Mouse (Mus musculus): ENCODE measurements around the gene Rpl9-ps6. TPM values are rescaled to one million over a fixed set of nuclear protein-coding genes. Genes with fewer than 3 reads are reported as not detected.
"Not testable (repeated sequence)": the region's sequence is repeated elsewhere in the genome, so short reads cannot be mapped to it uniquely, and the experiment has no call there.

Rpl9-ps6 gene
- polyA plus RNA-seq, 1 experiment from 2014 or later: 55.6 TPM

DNA sequence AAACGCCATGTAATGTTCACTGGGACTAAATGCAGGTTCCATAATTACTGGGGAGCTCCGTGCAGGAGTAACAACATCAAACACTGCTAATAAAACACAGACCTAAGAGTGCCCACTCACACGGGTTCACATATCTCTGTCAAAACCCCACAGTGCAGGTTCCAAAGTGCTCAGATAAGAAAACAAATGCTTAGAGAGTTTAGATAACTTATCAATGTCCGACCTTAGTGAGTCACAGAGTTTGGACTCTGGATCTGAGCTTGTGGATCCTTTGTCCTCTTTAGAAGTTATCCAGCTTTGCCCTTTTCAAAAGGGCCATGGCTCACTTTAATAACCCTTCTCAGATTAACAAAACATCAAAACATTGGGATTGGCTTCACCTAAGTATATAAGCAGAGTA, 15.1 kb upstream of the Rpl9-ps6 start:
- Histone ChIP-seq H3K27ac (replicated peaks) (peak overlapping the region; percentile 76), H3K36me3 (replicated peaks) (no peaks in the 10 kb centered on the region), H3K4me1 (replicated peaks) (peaks cover 79% of the 10 kb centered on the region), H3K9ac (no peak overlapping the region), H3K9me3 (replicated peaks) (no peaks in the 10 kb centered on the region), H3K27me3 (no peaks in the 10 kb centered on the region), H3K4me2 (0 out of 2 replicates have a peak overlapping the region, but pooled peaks have one; percentile 6), H3K4me3 (replicated peaks) (no peak overlapping the region)
- WGBS (ENCODE audit: insufficient replicate concordance): 17% methylated on average over 4 of the region's 4 CpGs
- no peak for ATAC-seq (ENCODE audit: insufficient read depth)

- Histone ChIP-seq H3K4me3 (replicated peaks) (no peak overlapping the region), H3K27me3 (no peaks in the 10 kb centered on the region), H3K9ac (no peak overlapping the region), H3K4me2 (0 out of 2 replicates have a peak overlapping the region, but pooled peaks have one; percentile 6), H3K36me3 (replicated peaks) (no peaks in the 10 kb centered on the region), H3K27ac (replicated peaks) (peak overlapping the region; percentile 76), H3K4me1 (replicated peaks) (peaks cover 85% of the 10 kb centered on the region), H3K9me3 (replicated peaks) (no peaks in the 10 kb centered on the region)
- 66% methylated on average over 8 of the region's 8 CpGs for WGBS (ENCODE audit: insufficient replicate concordance)
- ATAC-seq (ENCODE audit: insufficient read depth): no peak
Observed at GRCm38 (mm10) chr19:32480791-32481442, 14.5 kb upstream of the Rpl9-ps6 start.

GRCm38 (mm10) chr19:32480255-32480654, 13.9 kb upstream of the Rpl9-ps6 start:
- no peak overlapping the region for H3K4me3 ChIP-seq (replicated peaks)
- 0 out of 2 replicates have a peak overlapping the region, but pooled peaks have one; percentile 6 for H3K4me2 ChIP-seq
- peak overlapping the region; percentile 76 for H3K27ac ChIP-seq (replicated peaks)
- no peaks in the 10 kb centered on the region for H3K9me3 ChIP-seq (replicated peaks)
- 25% methylated on average over 5 of the region's 5 CpGs for WGBS (ENCODE audit: insufficient replicate concordance)
- no peaks in the 10 kb centered on the region for H3K36me3 ChIP-seq (replicated peaks)
- H3K9ac ChIP-seq: no peak overlapping the region
- ATAC-seq (ENCODE audit: insufficient read depth): peak; percentile 9; the same call in 1 of the 2 replicates
- no peaks in the 10 kb centered on the region for H3K27me3 ChIP-seq
- H3K4me1 ChIP-seq (replicated peaks): peaks cover 91% of the 10 kb centered on the region

DNA sequence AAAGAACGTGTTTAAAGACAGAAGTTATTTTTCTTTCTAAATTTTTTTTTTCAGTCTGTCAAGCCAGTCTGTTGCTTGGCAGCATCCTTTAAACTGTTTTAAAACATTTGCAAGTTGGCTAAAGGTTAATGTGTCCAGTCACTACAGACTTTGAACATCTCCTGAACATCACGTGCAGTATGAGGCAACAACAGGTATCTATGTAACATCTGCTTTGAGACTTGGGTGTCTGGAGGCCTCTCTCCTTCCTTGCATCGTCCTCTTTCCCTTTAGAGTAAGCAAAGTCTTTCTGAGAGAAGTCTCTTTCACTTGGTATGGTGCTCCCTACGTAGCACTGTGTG, 10.3 kb upstream of the Rpl9-ps6 start:
- ATAC-seq (ENCODE audit: insufficient read depth): peak; percentile 51
- H3K4me3 ChIP-seq (replicated peaks): no peak overlapping the region
- H3K4me1 ChIP-seq (replicated peaks): peaks cover 66% of the 10 kb centered on the region
- H3K9ac ChIP-seq: peak overlapping the region; percentile 16; the same call in 1 of the 2 replicates
- no peaks in the 10 kb centered on the region for H3K9me3 ChIP-seq (replicated peaks)
- H3K27me3 ChIP-seq: no peaks in the 10 kb centered on the region
- peak overlapping the region; percentile 91 for H3K27ac ChIP-seq (replicated peaks)
- no peaks in the 10 kb centered on the region for H3K36me3 ChIP-seq (replicated peaks)
- peak overlapping the region; percentile 51 for H3K4me2 ChIP-seq
- WGBS (ENCODE audit: insufficient replicate concordance): 30% methylated on average over 4 of the region's 4 CpGs

- Histone ChIP-seq H3K4me2 (peak overlapping the region; percentile 51), H3K27ac (replicated peaks) (peak overlapping the region; percentile 91), H3K4me1 (replicated peaks) (peaks cover 61% of the 10 kb centered on the region), H3K9ac (peak overlapping the region; percentile 39), H3K9me3 (replicated peaks) (no peaks in the 10 kb centered on the region), H3K4me3 (replicated peaks) (0 out of 2 replicates have a peak overlapping the region, but pooled peaks have one; percentile 6), H3K27me3 (no peaks in the 10 kb centered on the region), H3K36me3 (replicated peaks) (no peaks in the 10 kb centered on the region)
- ATAC-seq (ENCODE audit: insufficient read depth): peak; percentile 89
- WGBS (ENCODE audit: insufficient replicate concordance): 31% methylated on average over 12 of the region's 12 CpGs
Observed at GRCm38 (mm10) chr19:32476016-32476711, 9.8 kb upstream of the Rpl9-ps6 start.

DNA sequence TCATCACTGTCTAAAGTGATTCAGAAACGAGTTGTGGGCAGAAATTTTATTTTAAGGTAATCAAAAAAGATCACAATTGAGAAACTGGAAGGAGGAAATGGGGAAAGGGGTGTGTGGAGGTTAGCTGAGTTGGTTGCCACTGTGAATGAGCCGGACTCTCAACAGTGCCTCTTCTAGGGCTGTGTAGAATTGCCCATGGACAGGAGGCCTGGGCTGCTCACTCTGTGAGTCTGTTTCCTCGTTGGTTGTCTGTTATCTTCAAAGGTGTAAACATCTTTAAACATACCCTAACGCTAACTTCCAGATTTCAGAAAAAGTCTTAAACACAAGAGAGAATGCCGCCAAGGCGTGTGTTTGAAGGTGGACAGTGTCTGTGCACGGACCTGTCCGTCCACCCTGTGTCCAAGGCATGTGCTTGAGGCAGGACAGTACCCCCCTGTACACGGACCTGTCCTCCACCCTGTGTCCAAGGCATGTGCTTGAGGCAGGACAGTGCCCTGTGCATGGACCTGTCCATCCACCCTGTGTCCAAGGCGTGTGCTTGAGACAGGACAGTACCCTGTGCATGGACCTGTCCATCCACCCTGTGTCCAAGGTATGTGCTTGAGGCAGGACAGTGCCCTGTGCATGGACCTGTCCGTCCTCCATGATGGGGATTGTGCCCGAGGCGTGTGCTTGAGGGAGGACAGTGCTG, 4.3 kb upstream of the Rpl9-ps6 start:
- H3K27me3 ChIP-seq: no peaks in the 10 kb centered on the region
- H3K4me2 ChIP-seq: peak overlapping the region; percentile 38; the same call in 1 of the 2 replicates
- H3K4me1 ChIP-seq (replicated peaks): peaks cover 20% of the 10 kb centered on the region
- no peak for ATAC-seq (ENCODE audit: insufficient read depth)
- WGBS (ENCODE audit: insufficient replicate concordance): 72% methylated on average over 13 of the region's 13 CpGs
- H3K4me3 ChIP-seq (replicated peaks): no peak overlapping the region
- no peaks in the 10 kb centered on the region for H3K36me3 ChIP-seq (replicated peaks)
- H3K9ac ChIP-seq: no peak overlapping the region
- H3K27ac ChIP-seq (replicated peaks): no peak overlapping the region
- no peaks in the 10 kb centered on the region for H3K9me3 ChIP-seq (replicated peaks)

DNA sequence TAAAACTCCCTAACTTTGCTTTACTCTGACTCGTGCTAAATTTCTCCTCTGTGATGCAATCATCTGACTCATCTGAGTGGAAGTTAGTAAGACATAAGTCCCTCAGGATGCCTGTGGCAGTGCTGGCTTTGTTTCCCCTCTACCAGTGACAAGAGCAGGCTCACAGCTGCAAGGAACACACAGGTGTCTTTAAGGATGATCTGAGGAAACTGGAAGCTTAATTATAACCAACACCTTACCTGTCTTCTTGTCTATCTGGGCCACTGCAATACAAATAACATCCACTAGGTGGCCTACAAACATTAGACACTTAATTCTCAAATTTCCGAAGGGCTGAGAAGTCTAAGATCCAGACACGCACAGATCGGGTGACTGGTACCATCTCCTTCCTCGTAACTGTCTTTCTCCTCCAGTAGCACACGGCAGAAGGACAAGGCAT, 3.7 kb upstream of the Rpl9-ps6 start:
- peaks cover 14% of the 10 kb centered on the region for H3K4me1 ChIP-seq (replicated peaks)
- no peak overlapping the region for H3K4me3 ChIP-seq (replicated peaks)
- H3K4me2 ChIP-seq: peak overlapping the region; percentile 38; the same call in 1 of the 2 replicates
- 15% methylated on average over 6 of the region's 6 CpGs for WGBS (ENCODE audit: insufficient replicate concordance)
- no peaks in the 10 kb centered on the region for H3K36me3 ChIP-seq (replicated peaks)
- ATAC-seq (ENCODE audit: insufficient read depth): peak; percentile 40; the same call in 1 of the 2 replicates
- H3K27me3 ChIP-seq: no peaks in the 10 kb centered on the region
- no peak overlapping the region for H3K27ac ChIP-seq (replicated peaks)
- no peak overlapping the region for H3K9ac ChIP-seq
- no peaks in the 10 kb centered on the region for H3K9me3 ChIP-seq (replicated peaks)

DNA sequence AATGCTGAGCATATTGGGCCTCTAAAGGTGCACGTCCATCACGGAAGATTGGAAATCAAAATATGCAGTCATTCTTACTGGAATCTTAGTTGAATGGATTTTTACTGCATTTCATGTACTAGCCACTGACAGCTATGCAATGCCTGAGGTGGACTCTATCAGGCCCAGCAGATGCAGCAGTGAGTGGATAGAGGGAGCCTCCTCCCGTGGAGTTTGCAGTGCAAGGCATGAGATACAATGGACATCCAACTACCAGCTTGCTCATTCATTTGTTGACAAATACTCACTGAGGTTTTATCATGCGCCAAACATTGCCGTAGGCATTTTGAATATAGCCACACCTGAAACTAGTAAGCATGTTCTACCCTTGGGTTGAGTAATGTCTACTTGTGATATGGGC, 947 bp upstream of the Rpl9-ps6 start:
- Histone ChIP-seq H3K9me3 (replicated peaks) (no peaks in the 10 kb centered on the region), H3K9ac (no peak overlapping the region), H3K27ac (replicated peaks) (no peak overlapping the region), H3K27me3 (no peaks in the 10 kb centered on the region), H3K4me3 (replicated peaks) (no peak overlapping the region), H3K4me2 (no peak overlapping the region), H3K4me1 (replicated peaks) (peaks cover 9% of the 10 kb centered on the region), H3K36me3 (replicated peaks) (no peaks in the 10 kb centered on the region)
- 52% methylated on average over 5 of the region's 5 CpGs for WGBS (ENCODE audit: insufficient replicate concordance)
- no peak for ATAC-seq (ENCODE audit: insufficient read depth)

GRCm38 (mm10) chr19:32465228-32465627, 1.1 kb downstream of the Rpl9-ps6 start:
- no peak for ATAC-seq (ENCODE audit: insufficient read depth)
- Histone ChIP-seq H3K4me2 (no peak overlapping the region), H3K36me3 (replicated peaks) (no peaks in the 10 kb centered on the region), H3K27ac (replicated peaks) (no peak overlapping the region), H3K9me3 (replicated peaks) (no peaks in the 10 kb centered on the region), H3K4me3 (replicated peaks) (no peak overlapping the region), H3K27me3 (no peaks in the 10 kb centered on the region), H3K4me1 (replicated peaks) (peaks cover 5% of the 10 kb centered on the region), H3K9ac (no peak overlapping the region)
- WGBS (ENCODE audit: insufficient replicate concordance): 39% methylated on average over 4 of the region's 4 CpGs

GRCm38 (mm10) chr19:32463037-32463436, 3.3 kb downstream of the Rpl9-ps6 start:
- Histone ChIP-seq H3K27me3 (no peaks in the 10 kb centered on the region), H3K27ac (replicated peaks) (no peak overlapping the region), H3K4me1 (replicated peaks) (peaks cover 5% of the 10 kb centered on the region; the same call in 1 of the 2 replicates), H3K9me3 (replicated peaks) (no peaks in the 10 kb centered on the region), H3K36me3 (replicated peaks) (no peaks in the 10 kb centered on the region), H3K4me2 (no peak overlapping the region), H3K9ac (no peak overlapping the region), H3K4me3 (replicated peaks) (no peak overlapping the region)
- 78% methylated on average over 6 of the region's 6 CpGs for WGBS (ENCODE audit: insufficient replicate concordance)
- ATAC-seq (ENCODE audit: insufficient read depth): no peak

DNA sequence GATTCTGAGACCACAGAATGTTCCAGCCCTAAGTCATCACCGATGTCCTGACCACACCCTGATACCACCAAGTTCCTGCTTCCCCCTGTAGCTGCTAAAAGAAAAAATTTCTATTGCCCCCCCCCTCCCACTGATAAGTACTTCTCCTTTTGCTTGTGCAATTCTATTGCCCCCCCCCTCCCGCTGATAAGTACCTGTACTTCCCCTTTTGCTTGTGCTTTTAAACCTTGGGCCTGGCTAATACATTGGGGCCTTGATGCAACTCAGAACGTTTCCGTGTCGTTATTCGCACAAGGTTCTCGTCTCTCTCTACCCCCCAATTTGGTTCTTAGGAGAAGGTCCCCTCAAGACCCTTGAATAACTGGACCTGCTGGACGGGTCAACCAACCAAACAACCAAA, 8.7 kb downstream of the Rpl9-ps6 start:
- H3K4me3 ChIP-seq (replicated peaks): not testable (repeated sequence)
- WGBS (ENCODE audit: insufficient replicate concordance): 70% methylated on average over 8 of the region's 8 CpGs

More for the DNA sequence above, 8.7 kb downstream of the Rpl9-ps6 start:
- not testable (repeated sequence) for H3K27ac ChIP-seq (replicated peaks); H3K27me3 ChIP-seq; H3K36me3 ChIP-seq (replicated peaks); H3K9ac ChIP-seq; H3K9me3 ChIP-seq (replicated peaks); H3K4me2 ChIP-seq; H3K4me1 ChIP-seq (replicated peaks); ATAC-seq (ENCODE audit: insufficient read depth)
